Mouse (Mus musculus) hindbrain, postnatal 0 days (tissue): ENCODE results near the gene Slit2. TPM values are rescaled to one million over a fixed set of nuclear protein-coding genes. Genes with fewer than 3 reads are reported as not detected.
A peak's percentile ranks its signal among the peaks of the same experiment; 100 is the strongest.

ENCODE experiments used
- ATAC-seq: fragments of 200-750 bp; cut with Nextera tagmentation; 2 replicates; pipeline ENCODE4 v1.8.0; 2017; ENCODE audit warnings: mild to moderate bottlenecking, moderate TSS enrichment, moderate library complexity
- DNase-seq: peaks from one replicate; pipeline ENCODE4 v3.0.0-alpha.2; 2015; ENCODE audit warnings: low spot score
- H3K27ac ChIP-seq: fragments of 300-500 bp; sonication (generic); 2 replicates; pipeline ENCODE4 v1.5.1; 2014; ENCODE audit warnings: mild to moderate bottlenecking
- H3K27me3 ChIP-seq: fragments of 300-500 bp; sonication (generic); 2 replicates; pipeline ENCODE4 v1.6.1; 2014; ENCODE audit warnings: low read length, mixed read lengths; ENCODE audit not compliant: insufficient read depth
- H3K36me3 ChIP-seq: fragments of 300-500 bp; sonication (generic); 2 replicates; pipeline ENCODE4 v1.6.1; 2014; ENCODE audit warnings: low read length, mixed read lengths; ENCODE audit not compliant: insufficient read depth
- H3K4me1 ChIP-seq: fragments of 300-500 bp; sonication (generic); 2 replicates; pipeline ENCODE4 v1.6.1; 2014; ENCODE audit warnings: antibody characterized with exemption, low read length, mixed read lengths; ENCODE audit not compliant: insufficient read depth
- H3K4me2 ChIP-seq: fragments of 300-500 bp; sonication (generic); 2 replicates; pipeline ENCODE4 v1.6.1; 2014; ENCODE audit warnings: low read depth, mild to moderate bottlenecking, low read length, moderate library complexity, mixed read lengths
- H3K4me3 ChIP-seq: fragments of 300-500 bp; sonication (generic); 2 replicates; pipeline ENCODE4 v1.5.1; 2014; ENCODE audit warnings: low read length
- H3K9ac ChIP-seq: fragments of 300-500 bp; sonication (generic); replicated peaks from 2 replicates; pipeline ENCODE4 v1.6.1; 2014; ENCODE audit warnings: mild to moderate bottlenecking, low read length, moderate library complexity, mixed read lengths
- H3K9me3 ChIP-seq: fragments of 300-500 bp; sonication (generic); 2 replicates; pipeline ENCODE4 v1.6.1; 2016; ENCODE audit warnings: low read length, mixed read lengths
- CTCF ChIP-seq: IDR thresholded peaks from 2 replicates; pipeline ENCODE4 v1.5.1; 2016; ENCODE audit warnings: antibody characterized with exemption, control low read depth, low read depth
- WGBS: fragments of 180-500 bp; shearing (Covaris S2); extraction: QIAGEN DNeasy Blood & Tissue Kit; methylation state at CpG from one replicate; pipeline ENCODE4 v1.1.7; 2014; 5-methylcytosine and 5-hydroxymethylcytosine counted together
- polyA plus RNA-seq: library from polyadenylated mRNA; unstranded; fragments of >200 nt; fragmentation: Nextera tagmentation; extraction: Ambion mirVana; gene quantifications from 2 replicates; pipeline ENCODE4 v1.2.1, GENCODE M21; 2015
- total RNA-seq: library from RNA; depleted of rRNA; stranded (reverse); fragments of >200 nt; gene quantifications from 2 replicates; pipeline ENCODE4 v1.2.3, GENCODE M21; 2014

Gene Slit2
- total and polyA plus RNA-seq, 2 experiments from 2014 or later = 10.5 to 35.7 TPM

GRCm38 (mm10) chr5:48114969-48115537 lies 132.1 kb downstream of the Slit2 start:
- DNase-seq (no peak), ATAC-seq (no peak)
- no peak overlapping the region for H3K4me3 ChIP-seq
- no peak overlapping the region for H3K9ac ChIP-seq
- H3K4me2 ChIP-seq = no peak overlapping the region
- 38% methylated on average over 4 of the region's 4 CpGs for WGBS
- no peak overlapping the region for H3K27ac ChIP-seq
- no peak for TF ChIP-seq CTCF
- no peaks in the 10 kb centered on the region for H3K36me3 ChIP-seq
- no peaks in the 10 kb centered on the region for H3K27me3 ChIP-seq
- no peaks in the 10 kb centered on the region for H3K9me3 ChIP-seq
- H3K4me1 ChIP-seq = no peaks in the 10 kb centered on the region; the same call in 1 of the 2 replicates

DNA sequence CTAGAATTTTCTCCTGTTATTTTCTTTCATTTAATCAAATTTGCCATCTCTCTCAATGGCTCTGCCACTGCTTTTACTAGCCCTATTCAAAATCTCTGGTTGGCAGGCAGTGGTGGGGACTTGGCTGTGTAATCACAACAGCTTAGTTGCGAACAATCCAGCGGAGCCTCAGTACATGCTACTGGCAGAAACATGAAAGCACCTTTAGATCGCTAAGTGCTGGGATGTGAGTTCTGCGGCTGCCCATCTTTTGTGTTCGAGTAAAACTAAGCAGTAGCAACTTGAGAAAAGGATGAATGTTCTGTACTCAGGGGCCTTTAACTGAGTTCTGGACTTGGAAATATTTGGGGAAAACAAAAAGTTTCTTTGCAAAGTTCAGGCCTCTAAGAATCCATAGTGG lies 139.7 kb downstream of the Slit2 start:
- no peak overlapping the region for H3K27ac ChIP-seq
- H3K4me2 ChIP-seq = no peak overlapping the region
- no peak overlapping the region for H3K9ac ChIP-seq
- DNase-seq (peak; percentile 34), ATAC-seq (no peak)
- H3K36me3 ChIP-seq = no peaks in the 10 kb centered on the region
- no peak overlapping the region for H3K4me3 ChIP-seq
- H3K27me3 ChIP-seq = no peaks in the 10 kb centered on the region
- H3K4me1 ChIP-seq = no peaks in the 10 kb centered on the region
- WGBS = 41% methylated on average over 5 of the region's 5 CpGs
- no peak for TF ChIP-seq CTCF
- no peaks in the 10 kb centered on the region for H3K9me3 ChIP-seq

- Histone ChIP-seq H3K4me3 (no peak overlapping the region), H3K9ac (no peak overlapping the region), H3K9me3 (no peaks in the 10 kb centered on the region), H3K4me2 (no peak overlapping the region), H3K27me3 (no peaks in the 10 kb centered on the region), H3K4me1 (no peaks in the 10 kb centered on the region), H3K27ac (no peak overlapping the region), H3K36me3 (no peaks in the 10 kb centered on the region)
- peak; percentile 64 for TF ChIP-seq CTCF
- ATAC-seq (0 out of 2 replicates have a peak, but pooled peaks have one; percentile 35), DNase-seq (peak; percentile 62)
- WGBS = 85% methylated on average over 3 of the region's 3 CpGs
Measured at GRCm38 (mm10) chr5:48125770-48126423, 143.0 kb downstream of the Slit2 start.

DNA sequence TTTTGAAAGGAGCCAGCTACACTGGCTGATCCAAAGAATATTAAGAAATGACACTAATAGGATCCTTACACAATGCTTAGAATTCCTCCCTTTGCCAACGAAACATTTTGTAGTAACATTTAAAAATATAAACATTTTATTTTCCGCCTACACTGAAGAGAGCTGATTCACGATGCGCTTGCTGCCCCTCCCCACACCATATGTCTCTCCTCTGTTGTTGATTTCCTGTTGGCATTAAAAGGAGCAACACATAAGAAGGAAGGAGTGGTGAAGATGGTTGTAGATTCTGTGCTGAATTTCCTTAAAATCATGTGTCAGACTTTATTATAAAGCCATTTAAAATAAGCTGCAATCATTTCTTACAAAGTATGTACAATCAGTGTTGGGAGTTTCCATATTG lies 147.0 kb downstream of the Slit2 start:
- DNase-seq = no peak
- no peak overlapping the region for H3K4me3 ChIP-seq
- no peak for ATAC-seq
- no peaks in the 10 kb centered on the region for H3K4me1 ChIP-seq
- no peaks in the 10 kb centered on the region for H3K27me3 ChIP-seq
- no peaks in the 10 kb centered on the region for H3K36me3 ChIP-seq
- no peak overlapping the region for H3K9ac ChIP-seq
- TF ChIP-seq CTCF = no peak
- no peak overlapping the region for H3K4me2 ChIP-seq
- 93% methylated on average over 4 of the region's 4 CpGs for WGBS
- H3K27ac ChIP-seq = no peak overlapping the region
- no peaks in the 10 kb centered on the region for H3K9me3 ChIP-seq

GRCm38 (mm10) chr5:48136571-48136970 lies 153.6 kb downstream of the Slit2 start:
- H3K9ac ChIP-seq = no peak overlapping the region
- ATAC-seq (peak; percentile 62), DNase-seq (peak; percentile 81)
- TF ChIP-seq CTCF = peak; percentile 70
- no peaks in the 10 kb centered on the region for H3K27me3 ChIP-seq
- H3K4me3 ChIP-seq = no peak overlapping the region
- no peak overlapping the region for H3K27ac ChIP-seq
- no peak overlapping the region for H3K4me2 ChIP-seq
- H3K4me1 ChIP-seq = no peaks in the 10 kb centered on the region
- H3K36me3 ChIP-seq = no peaks in the 10 kb centered on the region
- no peaks in the 10 kb centered on the region for H3K9me3 ChIP-seq
- 18% methylated on average over 3 of the region's 3 CpGs for WGBS

- DNase-seq (peak; percentile 55), ATAC-seq (peak; percentile 36; the same call in 1 of the 2 replicates)
- no peak overlapping the region for H3K4me3 ChIP-seq
- no peak overlapping the region for H3K4me2 ChIP-seq
- 21% methylated on average over 8 of the region's 8 CpGs for WGBS
- H3K4me1 ChIP-seq = no peaks in the 10 kb centered on the region
- no peak overlapping the region for H3K27ac ChIP-seq
- no peak overlapping the region for H3K9ac ChIP-seq
- no peaks in the 10 kb centered on the region for H3K36me3 ChIP-seq
- TF ChIP-seq CTCF = peak; percentile 51
- H3K9me3 ChIP-seq = no peaks in the 10 kb centered on the region
- no peaks in the 10 kb centered on the region for H3K27me3 ChIP-seq
Measured at GRCm38 (mm10) chr5:48138849-48139487, 156.0 kb downstream of the Slit2 start.

DNA sequence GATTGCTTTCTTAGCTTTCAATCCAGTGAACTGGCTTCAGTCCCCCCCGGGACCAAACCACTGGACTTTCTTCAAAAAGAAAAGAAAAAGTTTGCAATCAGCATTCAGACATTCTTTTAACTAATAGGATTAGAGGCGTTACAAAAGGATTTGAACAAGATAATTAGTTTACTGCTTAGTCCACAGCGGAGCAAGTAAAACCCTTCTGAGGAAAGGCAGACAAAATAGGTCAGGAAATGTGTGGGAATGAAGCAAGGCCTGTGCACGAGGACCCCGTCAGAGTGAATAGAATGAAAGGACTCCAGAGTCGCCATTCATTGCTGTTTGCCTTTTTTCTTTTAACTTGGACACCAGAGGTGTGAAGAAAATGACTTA lies 156.5 kb downstream of the Slit2 start:
- no peak overlapping the region for H3K4me2 ChIP-seq
- WGBS = 27% methylated on average over 6 of the region's 6 CpGs
- H3K36me3 ChIP-seq = no peaks in the 10 kb centered on the region
- no peaks in the 10 kb centered on the region for H3K27me3 ChIP-seq
- no peak overlapping the region for H3K9ac ChIP-seq
- no peak overlapping the region for H3K4me3 ChIP-seq
- no peaks in the 10 kb centered on the region for H3K4me1 ChIP-seq
- ATAC-seq = no peak
- no peak for DNase-seq
- no peak overlapping the region for H3K27ac ChIP-seq
- no peak for TF ChIP-seq CTCF
- no peaks in the 10 kb centered on the region for H3K9me3 ChIP-seq
